Mouse (Mus musculus): ENCODE measurements around the gene Heatr6.

The Heatr6 gene

GRCm38 (mm10) chr11:83815191-83815590 is 61.7 kb downstream of the Heatr6 start:
- peak; percentile 64 for DNase-seq

- DNase-seq, result peak; percentile 83
These were observed 62.1 kb downstream of the Heatr6 start for GRCm38 (mm10) chr11:83815628-83816027.

- no peak for DNase-seq
These were observed 63.6 kb downstream of the Heatr6 start for GRCm38 (mm10) chr11:83817048-83817447.

- peak; percentile 54 for DNase-seq
These were observed 64.5 kb downstream of the Heatr6 start for GRCm38 (mm10) chr11:83817994-83818393.

GRCm38 (mm10) chr11:83818591-83819127 is 65.2 kb downstream of the Heatr6 start:
- peak; percentile 42 for DNase-seq

GRCm38 (mm10) chr11:83819806-83820483 is 66.4 kb downstream of the Heatr6 start:
- peak; percentile 90 for DNase-seq

- no peak for DNase-seq
These were observed 72.6 kb downstream of the Heatr6 start for GRCm38 (mm10) chr11:83826142-83826541.

GRCm38 (mm10) chr11:83828553-83829142 is 75.2 kb downstream of the Heatr6 start:
- no peak for DNase-seq

- no peak for DNase-seq
These were observed 78.9 kb downstream of the Heatr6 start for GRCm38 (mm10) chr11:83832389-83832788.
